Mouse (Mus musculus): ENCODE data around the gene Kdm4b. TPM values are rescaled to one million over a fixed set of nuclear protein-coding genes. Genes with fewer than 3 reads are reported as not detected.
A peak's percentile ranks its signal among the peaks of the same experiment; 100 is the strongest.

Kdm4b gene
- polyA plus RNA-seq (2015; fragmentation: Nextera tagmentation; extraction: Ambion mirVana), result 21.3 and 22.5 TPM in 2 replicates

GRCm38 (mm10) chr17:56325450-56326152, at the start of gene Kdm4b:
Kdm4b (plus strand) TSS chr17:56326062.
- H3K27me3 ChIP-seq (replicated peaks; ENCODE audit: control insufficient read depth, insufficient read depth, low read length), result no peaks in the 10 kb centered on the region
- H3K4me3 ChIP-seq (ENCODE audit: low read length), result peak within 1 kb of the TSS; percentile 94
- H3K4me1 ChIP-seq (ENCODE audit: control insufficient read depth, insufficient read depth, low read length), result peaks cover 28% of the 10 kb centered on the region
- H3K9me3 ChIP-seq (ENCODE audit: control insufficient read depth, low read length), result no peaks in the 10 kb centered on the region
- peak; percentile 99 for ATAC-seq
- H3K9ac ChIP-seq (ENCODE audit: low read depth, low read length), result peak within 1 kb of the TSS; percentile 92
- peak within 1 kb of the TSS; percentile 96 for H3K27ac ChIP-seq (ENCODE audit: low read length)
- peaks cover under 1% of the 10 kb centered on the region; the same call in 1 of the 2 replicates for H3K36me3 ChIP-seq (ENCODE audit: control insufficient read depth, insufficient read depth, low read length)
- under 1% methylated on average over 54 of the region's 57 CpGs for WGBS
- peak within 1 kb of the TSS; percentile 69 for H3K4me2 ChIP-seq (ENCODE audit: low read depth, low read length)

GRCm38 (mm10) chr17:56276643-56277566, 49.0 kb upstream of the Kdm4b start, which contains the start of gene Ticam1:
Ticam1 (minus strand) TSS chr17:56276786.
- Histone ChIP-seq H3K9me3 (ENCODE audit: control insufficient read depth, low read length) (no peaks in the 10 kb centered on the region), H3K4me3 (ENCODE audit: low read length) (peak within 1 kb of the TSS; percentile 68), H3K9ac (ENCODE audit: low read depth, low read length) (peak within 1 kb of the TSS; percentile 87), H3K4me1 (ENCODE audit: control insufficient read depth, insufficient read depth, low read length) (peaks cover 33% of the 10 kb centered on the region), H3K27ac (ENCODE audit: low read length) (peak within 1 kb of the TSS; percentile 96), H3K4me2 (ENCODE audit: low read depth, low read length) (peak within 1 kb of the TSS; percentile 69), H3K27me3 (replicated peaks; ENCODE audit: control insufficient read depth, insufficient read depth, low read length) (no peaks in the 10 kb centered on the region), H3K36me3 (ENCODE audit: control insufficient read depth, insufficient read depth, low read length) (peaks cover 7% of the 10 kb centered on the region)
- WGBS, result 3% methylated on average over 17 of the region's 21 CpGs
- peak; percentile 90 for ATAC-seq

- 37% methylated on average over 2 of the region's 2 CpGs for WGBS
- peak overlapping the region; percentile 44 for H3K4me2 ChIP-seq (ENCODE audit: low read depth, low read length)
- no peaks in the 10 kb centered on the region for H3K9me3 ChIP-seq (ENCODE audit: control insufficient read depth, low read length)
- H3K9ac ChIP-seq (ENCODE audit: low read depth, low read length), result peak overlapping the region; percentile 46
- H3K4me3 ChIP-seq (ENCODE audit: low read length), result peak overlapping the region; percentile 68
- H3K4me1 ChIP-seq (ENCODE audit: control insufficient read depth, insufficient read depth, low read length), result peaks cover 33% of the 10 kb centered on the region
- H3K27me3 ChIP-seq (replicated peaks; ENCODE audit: control insufficient read depth, insufficient read depth, low read length), result no peaks in the 10 kb centered on the region
- ATAC-seq, result no peak
- H3K36me3 ChIP-seq (ENCODE audit: control insufficient read depth, insufficient read depth, low read length), result peaks cover 7% of the 10 kb centered on the region
- peak overlapping the region; percentile 95 for H3K27ac ChIP-seq (ENCODE audit: low read length)
Observed at GRCm38 (mm10) chr17:56277567-56277893, 48.3 kb upstream of the Kdm4b start.

GRCm38 (mm10) chr17:56278340-56278739, 47.5 kb upstream of the Kdm4b start:
- H3K4me2 ChIP-seq (ENCODE audit: low read depth, low read length), result peak overlapping the region; percentile 14; the same call in 1 of the 2 replicates
- no peak overlapping the region for H3K4me3 ChIP-seq (ENCODE audit: low read length)
- H3K9ac ChIP-seq (ENCODE audit: low read depth, low read length), result peak overlapping the region; percentile 36; the same call in 1 of the 2 replicates
- H3K4me1 ChIP-seq (ENCODE audit: control insufficient read depth, insufficient read depth, low read length), result peaks cover 33% of the 10 kb centered on the region
- peaks cover 15% of the 10 kb centered on the region for H3K36me3 ChIP-seq (ENCODE audit: control insufficient read depth, insufficient read depth, low read length)
- no peaks in the 10 kb centered on the region for H3K27me3 ChIP-seq (replicated peaks; ENCODE audit: control insufficient read depth, insufficient read depth, low read length)
- H3K27ac ChIP-seq (ENCODE audit: low read length), result peak overlapping the region; percentile 95
- WGBS, result 67% methylated on average over 5 of the region's 5 CpGs
- ATAC-seq, result no peak
- no peaks in the 10 kb centered on the region for H3K9me3 ChIP-seq (ENCODE audit: control insufficient read depth, low read length)

GRCm38 (mm10) chr17:56279481-56280155, 46.2 kb upstream of the Kdm4b start:
- Histone ChIP-seq H3K27me3 (replicated peaks; ENCODE audit: control insufficient read depth, insufficient read depth, low read length) (no peaks in the 10 kb centered on the region), H3K4me1 (ENCODE audit: control insufficient read depth, insufficient read depth, low read length) (peaks cover 29% of the 10 kb centered on the region), H3K9me3 (ENCODE audit: control insufficient read depth, low read length) (no peaks in the 10 kb centered on the region), H3K36me3 (ENCODE audit: control insufficient read depth, insufficient read depth, low read length) (peaks cover 22% of the 10 kb centered on the region), H3K27ac (ENCODE audit: low read length) (peak overlapping the region; percentile 59), H3K4me2 (ENCODE audit: low read depth, low read length) (no peak overlapping the region), H3K4me3 (ENCODE audit: low read length) (no peak overlapping the region), H3K9ac (ENCODE audit: low read depth, low read length) (peak overlapping the region; percentile 23)
- WGBS, result 76% methylated on average over 12 of the region's 12 CpGs
- ATAC-seq, result no peak

GRCm38 (mm10) chr17:56281193-56281592, 44.7 kb upstream of the Kdm4b start:
- H3K27ac ChIP-seq (ENCODE audit: low read length), result peak overlapping the region; percentile 10
- no peaks in the 10 kb centered on the region for H3K27me3 ChIP-seq (replicated peaks; ENCODE audit: control insufficient read depth, insufficient read depth, low read length)
- peaks cover 32% of the 10 kb centered on the region for H3K36me3 ChIP-seq (ENCODE audit: control insufficient read depth, insufficient read depth, low read length)
- H3K4me1 ChIP-seq (ENCODE audit: control insufficient read depth, insufficient read depth, low read length), result peaks cover 29% of the 10 kb centered on the region
- WGBS, result 76% methylated on average over 12 of the region's 12 CpGs
- H3K4me2 ChIP-seq (ENCODE audit: low read depth, low read length), result peak overlapping the region; percentile 12; the same call in 1 of the 2 replicates
- no peak overlapping the region; the same call in 1 of the 2 replicates for H3K4me3 ChIP-seq (ENCODE audit: low read length)
- no peaks in the 10 kb centered on the region for H3K9me3 ChIP-seq (ENCODE audit: control insufficient read depth, low read length)
- H3K9ac ChIP-seq (ENCODE audit: low read depth, low read length), result peak overlapping the region; percentile 37; the same call in 1 of the 2 replicates
- ATAC-seq, result no peak

- no peak for ATAC-seq
- Histone ChIP-seq H3K4me3 (ENCODE audit: low read length) (no peak overlapping the region), H3K4me2 (ENCODE audit: low read depth, low read length) (no peak overlapping the region), H3K4me1 (ENCODE audit: control insufficient read depth, insufficient read depth, low read length) (peaks cover 27% of the 10 kb centered on the region), H3K9me3 (ENCODE audit: control insufficient read depth, low read length) (no peaks in the 10 kb centered on the region), H3K9ac (ENCODE audit: low read depth, low read length) (peak overlapping the region; percentile 45; the same call in 1 of the 2 replicates), H3K27ac (ENCODE audit: low read length) (peak overlapping the region; percentile 59), H3K27me3 (replicated peaks; ENCODE audit: control insufficient read depth, insufficient read depth, low read length) (no peaks in the 10 kb centered on the region), H3K36me3 (ENCODE audit: control insufficient read depth, insufficient read depth, low read length) (peaks cover 39% of the 10 kb centered on the region)
- 82% methylated on average over 4 of the region's 4 CpGs for WGBS
Observed at GRCm38 (mm10) chr17:56282802-56283201, 43.1 kb upstream of the Kdm4b start.

GRCm38 (mm10) chr17:56283316-56283715, 42.5 kb upstream of the Kdm4b start:
- ATAC-seq, result no peak
- H3K27me3 ChIP-seq (replicated peaks; ENCODE audit: control insufficient read depth, insufficient read depth, low read length), result no peaks in the 10 kb centered on the region
- H3K9ac ChIP-seq (ENCODE audit: low read depth, low read length), result no peak overlapping the region
- no peak overlapping the region for H3K4me3 ChIP-seq (ENCODE audit: low read length)
- peak overlapping the region; percentile 22; the same call in 1 of the 2 replicates for H3K4me2 ChIP-seq (ENCODE audit: low read depth, low read length)
- peaks cover 29% of the 10 kb centered on the region for H3K4me1 ChIP-seq (ENCODE audit: control insufficient read depth, insufficient read depth, low read length)
- H3K36me3 ChIP-seq (ENCODE audit: control insufficient read depth, insufficient read depth, low read length), result peaks cover 39% of the 10 kb centered on the region
- H3K9me3 ChIP-seq (ENCODE audit: control insufficient read depth, low read length), result no peaks in the 10 kb centered on the region
- H3K27ac ChIP-seq (ENCODE audit: low read length), result peak overlapping the region; percentile 59
- WGBS, result 91% methylated on average over 8 of the region's 8 CpGs
